Mouse (Mus musculus) hindbrain, embryonic 16.5 days (tissue): ENCODE data around the gene Gemin7. TPM values are rescaled to one million over a fixed set of nuclear protein-coding genes. Genes with fewer than 3 reads are reported as not detected.

Experiments used
- ATAC-seq: fragments of 200-750 bp; cut with Nextera tagmentation; 2 replicates; pipeline ENCODE4 v1.8.0; 2017; ENCODE audit warnings: moderate TSS enrichment, moderate library complexity
- H3K27ac ChIP-seq: fragments of 300-500 bp; sonication (generic); 2 replicates; pipeline ENCODE4 v1.5.1; 2014; ENCODE audit warnings: low read depth, mild to moderate bottlenecking, control low read depth, low read length, moderate library complexity
- H3K27me3 ChIP-seq: fragments of 300-500 bp; sonication (generic); replicated peaks from 2 replicates; pipeline ENCODE4 v1.6.1; 2014; ENCODE audit warnings: low read length; ENCODE audit not compliant: control insufficient read depth, insufficient read depth
- H3K36me3 ChIP-seq: fragments of 300-500 bp; sonication (generic); 2 replicates; pipeline ENCODE4 v1.6.1; 2014; ENCODE audit warnings: mild to moderate bottlenecking, low read length, moderate library complexity, mixed read lengths; ENCODE audit not compliant: control insufficient read depth, insufficient read depth
- H3K4me1 ChIP-seq: fragments of 300-500 bp; sonication (generic); 2 replicates; pipeline ENCODE4 v1.6.1; 2014; ENCODE audit warnings: low read depth, low read length; ENCODE audit not compliant: control insufficient read depth, insufficient read depth
- H3K4me2 ChIP-seq: fragments of 300-500 bp; sonication (generic); 2 replicates; pipeline ENCODE4 v1.6.1; 2014; ENCODE audit warnings: mild to moderate bottlenecking, low read length, control low read depth, moderate library complexity
- H3K4me3 ChIP-seq: fragments of 300-500 bp; sonication (generic); 2 replicates; pipeline ENCODE4 v1.5.1; 2014; ENCODE audit warnings: mild to moderate bottlenecking, low read length, control low read depth, moderate library complexity
- H3K9ac ChIP-seq: fragments of 300-500 bp; sonication (generic); 2 replicates; pipeline ENCODE4 v1.6.1; 2014; ENCODE audit warnings: low read depth, mild to moderate bottlenecking, control low read depth, low read length, moderate library complexity
- H3K9me3 ChIP-seq: fragments of 300-500 bp; sonication (generic); 2 replicates; pipeline ENCODE4 v1.6.1; 2014; ENCODE audit warnings: mild to moderate bottlenecking, low read length, moderate library complexity; ENCODE audit not compliant: control insufficient read depth
- WGBS: fragments of 180-500 bp; shearing (Covaris S2); extraction: QIAGEN DNeasy Blood & Tissue Kit; methylation state at CpG from one replicate; pipeline ENCODE4 v1.1.7; 2014; 5-methylcytosine and 5-hydroxymethylcytosine counted together
- polyA plus RNA-seq: library from polyadenylated mRNA; unstranded; fragments of >200 nt; fragmentation: Nextera tagmentation; extraction: Ambion mirVana; gene quantifications from 2 replicates; pipeline ENCODE4 v1.2.1, GENCODE M21; 2015

Gemin7 gene
- polyA plus RNA-seq, 1 experiment from 2014 or later, result 162 TPM

DNA sequence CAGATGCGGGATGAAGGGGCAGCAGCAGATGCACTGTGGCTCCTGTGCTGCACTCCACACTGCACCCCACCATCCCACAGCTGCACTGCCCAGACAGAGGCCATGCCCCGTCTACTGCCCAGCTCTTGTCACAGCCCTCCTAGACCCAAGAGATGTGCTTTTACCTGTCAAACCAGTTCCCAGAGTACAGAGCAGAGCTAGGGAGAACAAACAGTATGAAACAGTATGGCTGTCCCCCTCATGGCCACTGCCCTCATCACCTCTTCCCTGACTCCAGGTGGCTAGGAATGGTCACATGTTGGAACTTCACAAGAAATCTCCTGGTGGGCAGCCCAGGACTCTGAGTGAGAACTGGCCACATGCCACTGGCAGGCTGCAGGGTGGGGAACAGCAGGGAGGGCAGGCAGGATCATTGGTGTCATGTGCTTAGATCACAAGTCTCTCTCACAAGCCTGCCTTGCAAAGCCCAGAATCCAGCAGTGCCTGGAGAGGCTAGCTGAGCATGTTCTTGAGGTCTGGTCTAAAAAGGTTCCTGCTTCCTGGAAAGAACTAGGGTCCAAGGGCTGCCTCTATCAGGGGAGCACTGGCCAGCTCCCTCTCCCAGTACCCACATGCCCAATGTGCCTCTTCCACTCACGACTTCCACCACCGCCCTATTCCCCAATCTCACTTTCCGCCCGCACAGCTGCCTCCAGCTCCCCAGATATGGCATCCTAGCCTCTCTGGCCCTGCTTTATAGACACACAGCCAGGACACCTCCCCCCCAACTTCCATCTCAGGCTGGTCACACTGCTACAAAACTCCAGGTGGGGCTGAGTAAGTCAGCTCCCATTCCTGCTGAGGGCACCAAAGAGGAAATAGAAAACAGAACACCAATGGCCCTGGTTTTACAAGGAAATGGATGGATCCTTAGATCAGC, 19.2 kb downstream of the Gemin7 start:
- Histone ChIP-seq H3K27ac (no peak overlapping the region), H3K27me3 (no peaks in the 10 kb centered on the region), H3K9me3 (no peaks in the 10 kb centered on the region), H3K4me2 (peak overlapping the region; percentile 26), H3K4me1 (peaks cover 45% of the 10 kb centered on the region), H3K4me3 (no peak overlapping the region), H3K9ac (peak overlapping the region; percentile 36), H3K36me3 (no peaks in the 10 kb centered on the region)
- WGBS, result 95% methylated on average over 6 of the region's 6 CpGs
- no peak for ATAC-seq

DNA sequence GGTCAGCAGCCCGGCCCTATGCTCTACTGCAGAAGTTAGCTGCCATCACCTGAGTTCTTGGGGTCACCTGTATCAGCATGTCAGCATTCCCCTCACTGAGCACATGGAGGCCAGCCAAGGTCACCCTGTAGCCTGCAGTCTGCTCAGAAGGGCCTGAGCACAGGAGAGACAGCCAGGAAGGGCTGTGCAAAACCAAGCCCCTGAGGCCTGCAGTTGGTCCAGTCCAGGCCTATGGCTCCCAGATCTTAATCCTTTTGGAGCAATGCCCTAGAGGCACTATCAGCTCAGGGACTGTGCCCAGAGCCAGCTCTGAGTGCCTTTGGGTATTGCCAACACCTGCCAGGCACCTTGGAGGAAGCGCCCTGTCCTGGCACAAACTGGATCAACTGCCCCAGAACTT, 20.3 kb downstream of the Gemin7 start:
- H3K36me3 ChIP-seq, result no peaks in the 10 kb centered on the region
- H3K4me2 ChIP-seq, result no peak overlapping the region
- H3K4me3 ChIP-seq, result no peak overlapping the region
- no peak for ATAC-seq
- no peaks in the 10 kb centered on the region for H3K9me3 ChIP-seq
- H3K4me1 ChIP-seq, result peaks cover 41% of the 10 kb centered on the region
- WGBS, result 98% methylated on average over 2 of the region's 2 CpGs
- H3K27ac ChIP-seq, result no peak overlapping the region
- H3K9ac ChIP-seq, result no peak overlapping the region
- H3K27me3 ChIP-seq, result no peaks in the 10 kb centered on the region

- Histone ChIP-seq H3K9ac (no peak overlapping the region), H3K27me3 (no peaks in the 10 kb centered on the region), H3K27ac (no peak overlapping the region), H3K9me3 (no peaks in the 10 kb centered on the region), H3K36me3 (no peaks in the 10 kb centered on the region), H3K4me2 (no peak overlapping the region), H3K4me1 (peaks cover 20% of the 10 kb centered on the region), H3K4me3 (no peak overlapping the region)
- ATAC-seq, result no peak
- WGBS, result 78% methylated on average over 1 of the region's 1 CpGs
These were observed 23.2 kb downstream of the Gemin7 start for GRCm38 (mm10) chr7:19554168-19554567.

DNA sequence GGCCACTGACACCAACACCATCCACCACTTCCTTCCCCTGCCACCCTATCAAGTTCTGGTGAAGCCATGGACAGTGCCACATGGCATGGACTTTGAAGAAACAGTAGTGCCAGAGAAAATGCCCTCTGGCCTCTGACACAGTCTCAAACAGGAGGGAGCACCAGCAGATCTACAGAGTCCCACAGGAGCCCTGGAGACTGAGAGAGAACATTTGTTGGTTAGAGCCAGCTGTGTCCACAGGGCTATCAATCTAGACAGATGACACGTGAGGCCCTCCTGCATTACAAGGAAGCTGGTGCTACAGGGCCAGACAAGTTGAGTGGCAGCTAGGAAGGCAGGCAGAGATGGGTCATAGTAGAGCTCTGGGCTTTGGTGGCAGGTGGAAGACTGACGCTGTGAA, 25.0 kb downstream of the Gemin7 start:
- H3K4me1 ChIP-seq, result peaks cover 7% of the 10 kb centered on the region; the same call in 1 of the 2 replicates
- no peak overlapping the region for H3K4me3 ChIP-seq
- H3K9ac ChIP-seq, result no peak overlapping the region
- H3K27me3 ChIP-seq, result no peaks in the 10 kb centered on the region
- no peaks in the 10 kb centered on the region for H3K36me3 ChIP-seq
- H3K27ac ChIP-seq, result no peak overlapping the region
- ATAC-seq, result no peak
- no peaks in the 10 kb centered on the region for H3K9me3 ChIP-seq
- 51% methylated on average over 2 of the region's 2 CpGs for WGBS
- no peak overlapping the region for H3K4me2 ChIP-seq

- Histone ChIP-seq H3K27me3 (no peaks in the 10 kb centered on the region), H3K4me1 (peaks cover 1% of the 10 kb centered on the region; the same call in 1 of the 2 replicates), H3K27ac (no peak overlapping the region), H3K4me3 (no peak overlapping the region), H3K36me3 (no peaks in the 10 kb centered on the region), H3K4me2 (no peak overlapping the region), H3K9ac (no peak overlapping the region), H3K9me3 (no peaks in the 10 kb centered on the region)
- no peak for ATAC-seq
- 86% methylated on average over 5 of the region's 5 CpGs for WGBS
These were observed 25.8 kb downstream of the Gemin7 start for GRCm38 (mm10) chr7:19551634-19552033.

- Histone ChIP-seq H3K27ac (no peak overlapping the region), H3K9ac (no peak overlapping the region), H3K4me1 (peaks cover 3% of the 10 kb centered on the region; the same call in 1 of the 2 replicates), H3K36me3 (no peaks in the 10 kb centered on the region), H3K4me3 (no peak overlapping the region), H3K9me3 (no peaks in the 10 kb centered on the region), H3K27me3 (no peaks in the 10 kb centered on the region), H3K4me2 (no peak overlapping the region)
- ATAC-seq, result no peak
- 91% methylated on average over 10 of the region's 10 CpGs for WGBS
These were observed 28.0 kb downstream of the Gemin7 start for GRCm38 (mm10) chr7:19549394-19549793.

GRCm38 (mm10) chr7:19547344-19547969, 29.9 kb downstream of the Gemin7 start:
- H3K4me1 ChIP-seq, result peaks cover 7% of the 10 kb centered on the region
- H3K27me3 ChIP-seq, result no peaks in the 10 kb centered on the region
- no peak overlapping the region for H3K9ac ChIP-seq
- WGBS, result 65% methylated on average over 2 of the region's 2 CpGs
- H3K36me3 ChIP-seq, result no peaks in the 10 kb centered on the region
- no peak overlapping the region for H3K4me2 ChIP-seq
- H3K4me3 ChIP-seq, result no peak overlapping the region
- no peak for ATAC-seq
- no peaks in the 10 kb centered on the region for H3K9me3 ChIP-seq
- no peak overlapping the region for H3K27ac ChIP-seq

GRCm38 (mm10) chr7:19546007-19546406, 31.4 kb downstream of the Gemin7 start:
- H3K9me3 ChIP-seq, result no peaks in the 10 kb centered on the region
- H3K9ac ChIP-seq, result no peak overlapping the region
- H3K27me3 ChIP-seq, result no peaks in the 10 kb centered on the region
- H3K27ac ChIP-seq, result no peak overlapping the region
- H3K4me3 ChIP-seq, result no peak overlapping the region
- no peaks in the 10 kb centered on the region for H3K36me3 ChIP-seq
- 64% methylated on average over 3 of the region's 3 CpGs for WGBS
- peaks cover 20% of the 10 kb centered on the region for H3K4me1 ChIP-seq
- ATAC-seq, result no peak
- H3K4me2 ChIP-seq, result no peak overlapping the region

- Histone ChIP-seq H3K9me3 (no peaks in the 10 kb centered on the region), H3K27ac (no peak overlapping the region), H3K9ac (no peak overlapping the region), H3K4me3 (no peak overlapping the region), H3K4me2 (no peak overlapping the region), H3K27me3 (no peaks in the 10 kb centered on the region), H3K36me3 (no peaks in the 10 kb centered on the region), H3K4me1 (peaks cover 23% of the 10 kb centered on the region)
- ATAC-seq, result no peak
- 62% methylated on average over 6 of the region's 6 CpGs for WGBS
These were observed 33.8 kb downstream of the Gemin7 start for GRCm38 (mm10) chr7:19543584-19543983.
